ENCODE assay signal across 20 mouse cellular contexts in the genomic region with DNA sequence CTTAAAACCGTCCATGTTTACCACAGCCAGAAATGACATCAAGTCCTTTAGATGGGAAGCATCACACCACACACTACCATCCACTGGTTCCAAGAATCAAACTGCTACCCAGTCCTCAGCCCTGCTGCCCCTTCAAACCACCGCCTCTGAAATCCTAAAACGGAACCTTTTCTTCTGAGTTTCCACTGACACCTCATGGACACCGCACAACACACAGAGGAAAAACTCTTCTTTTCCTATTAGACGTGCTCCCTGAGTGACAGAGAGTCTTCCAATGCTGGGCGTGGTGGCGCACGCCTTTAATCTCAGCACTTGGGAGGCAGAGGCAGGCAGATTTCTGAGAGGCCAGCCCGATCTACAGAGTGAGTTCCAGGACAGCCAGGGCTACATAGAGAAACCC. TPM values are rescaled to one million over a fixed set of nuclear protein-coding genes. Genes with fewer than 3 reads are reported as not detected.
A peak's percentile ranks its signal among the peaks of the same experiment; 100 is the strongest.
DNase-seq lines count a peak whose midpoint lies in the region; ATAC-seq and TF ChIP-seq lines count a peak whose summit lies in the region.
"Had no signal": no experiment of that assay in that cellular context is flagged by ENCODE, and none has a peak within 500 bp of the region (broad histone marks: within the 10 kb centered on the region; RNA-seq: fewer than 3 reads in every experiment).

No protein-coding gene starts in this region.

- no peaks in the 10 kb centered on the region for H3K27me3 ChIP-seq in hindbrain, embryonic 10.5 days (ENCODE audit: insufficient read depth, poor library complexity, severe bottlenecking)
- H3K27me3 ChIP-seq in hindbrain, postnatal 0 days (ENCODE audit: insufficient read depth, low read length), result no peaks in the 10 kb centered on the region
- H3K27me3 ChIP-seq in midbrain, embryonic 10.5 days (ENCODE audit: low read depth, poor library complexity, severe bottlenecking), result no peaks in the 10 kb centered on the region
- H3K27me3 ChIP-seq in midbrain, embryonic 15.5 days (replicated peaks), result no peaks in the 10 kb centered on the region; the same call in 1 of the 2 replicates
- H3K27me3 ChIP-seq in liver, embryonic 11.5 days (replicated peaks; ENCODE audit: control insufficient read depth, insufficient read depth, low read length), result no peaks in the 10 kb centered on the region
- H3K27me3 ChIP-seq in liver, embryonic 16.5 days (ENCODE audit: control insufficient read depth, insufficient read depth, low read depth, low read length), result no peaks in the 10 kb centered on the region
- H3K27me3 ChIP-seq: limb, embryonic 15.5 days; midbrain, embryonic 12.5 days had no signal

- no peak overlapping the region for H3K4me2 ChIP-seq in hindbrain, postnatal 0 days (ENCODE audit: low read depth, low read length)
- no peak overlapping the region for H3K4me2 ChIP-seq in midbrain, embryonic 15.5 days
- peak overlapping the region; percentile 21; the same call in 1 of the 2 replicates for H3K4me2 ChIP-seq in liver, embryonic 11.5 days
- H3K4me2 ChIP-seq in liver, embryonic 16.5 days (ENCODE audit: low read depth, low read length), result peak overlapping the region; percentile 98; the same call in 1 of the 2 replicates
- H3K4me2 ChIP-seq: limb, embryonic 15.5 days had no signal

- WGBS in hindbrain, embryonic 10.5 days, result 91% methylated on average over 9 of the region's 9 CpGs
- 91% methylated on average over 9 of the region's 9 CpGs for WGBS in hindbrain, postnatal 0 days
- 91% methylated on average over 9 of the region's 9 CpGs for WGBS in midbrain, embryonic 10.5 days
- WGBS in midbrain, embryonic 15.5 days, result 92% methylated on average over 9 of the region's 9 CpGs
- 73% methylated on average over 9 of the region's 9 CpGs for WGBS in liver, embryonic 11.5 days
- WGBS in liver, embryonic 16.5 days (ENCODE audit: insufficient replicate concordance), result 74% methylated on average over 9 of the region's 9 CpGs

- H3K4me1 ChIP-seq in hindbrain, embryonic 10.5 days (replicated peaks), result peaks cover 48% of the 10 kb centered on the region
- peaks cover 9% of the 10 kb centered on the region for H3K4me1 ChIP-seq in hindbrain, postnatal 0 days (ENCODE audit: insufficient read depth, low read length)
- H3K4me1 ChIP-seq in midbrain, embryonic 10.5 days, result peaks cover 54% of the 10 kb centered on the region
- peaks cover 46% of the 10 kb centered on the region for H3K4me1 ChIP-seq in midbrain, embryonic 15.5 days
- H3K4me1 ChIP-seq in liver, embryonic 11.5 days (replicated peaks; ENCODE audit: control insufficient read depth, insufficient read depth, low read length), result peaks cover 43% of the 10 kb centered on the region
- peaks cover 48% of the 10 kb centered on the region for H3K4me1 ChIP-seq in liver, embryonic 16.5 days (ENCODE audit: control insufficient read depth, low read depth, low read length)

- peak overlapping the region; percentile 16; the same call in 1 of the 2 replicates for H3K4me3 ChIP-seq in hindbrain, embryonic 10.5 days
- H3K4me3 ChIP-seq in hindbrain, postnatal 0 days (ENCODE audit: low read length), result no peak overlapping the region
- H3K4me3 ChIP-seq in midbrain, embryonic 10.5 days, result 0 out of 2 replicates have a peak overlapping the region, but pooled peaks have one; percentile 16
- H3K4me3 ChIP-seq in midbrain, embryonic 15.5 days, result no peak overlapping the region
- no peak overlapping the region for H3K4me3 ChIP-seq in liver, embryonic 11.5 days (ENCODE audit: low read depth, low read length)
- no peak overlapping the region for H3K4me3 ChIP-seq in liver, embryonic 16.5 days (ENCODE audit: low read depth, low read length)
- H3K4me3 ChIP-seq: heart, embryonic 10.5 days; limb, embryonic 15.5 days; midbrain, embryonic 12.5 days had no signal

- DNase-seq in hindbrain, embryonic 10.5 days (ENCODE audit: low spot score), result no peak
- no peak for DNase-seq in hindbrain, postnatal 0 days (ENCODE audit: low spot score)
- DNase-seq in midbrain, embryonic 10.5 days (ENCODE audit: low spot score), result no peak
- no peak for DNase-seq in liver, embryonic 11.5 days (ENCODE audit: low spot score)
- DNase-seq in urinary bladder, postnatal 36 days (ENCODE audit: low spot score in 2 of 2), result no peak
- no peak for DNase-seq in left cerebral cortex, postnatal 36 days (ENCODE audit: low spot score in 2 of 2)
- DNase-seq: cerebellum, adult 11-12 months; cerebellum, postnatal 14 days; gastrocnemius, postnatal 25 days; kidney, adult 11 months; kidney, postnatal 10 days; right cerebral cortex, postnatal 14 days; spleen, adult 18-20 months; thymus, adult 2 months had no signal

- no peak overlapping the region for H3K9ac ChIP-seq in hindbrain, postnatal 0 days (replicated peaks; ENCODE audit: low read length)
- H3K9ac ChIP-seq in midbrain, embryonic 15.5 days, result no peak overlapping the region
- no peak overlapping the region for H3K9ac ChIP-seq in liver, embryonic 11.5 days (ENCODE audit: low read depth, low read length)
- no peak overlapping the region for H3K9ac ChIP-seq in liver, embryonic 16.5 days (ENCODE audit: low read depth, low read length)
- H3K9ac ChIP-seq: hindbrain, embryonic 14.5 days; limb, embryonic 15.5 days; midbrain, embryonic 12.5 days had no signal

- no peaks in the 10 kb centered on the region for H3K9me3 ChIP-seq in hindbrain, embryonic 10.5 days
- no peaks in the 10 kb centered on the region for H3K9me3 ChIP-seq in hindbrain, postnatal 0 days (ENCODE audit: low read length)
- no peaks in the 10 kb centered on the region for H3K9me3 ChIP-seq in midbrain, embryonic 10.5 days (replicated peaks)
- no peaks in the 10 kb centered on the region for H3K9me3 ChIP-seq in midbrain, embryonic 15.5 days
- no peaks in the 10 kb centered on the region for H3K9me3 ChIP-seq in liver, embryonic 11.5 days (ENCODE audit: control insufficient read depth, low read length)
- H3K9me3 ChIP-seq in liver, embryonic 16.5 days (replicated peaks; ENCODE audit: control insufficient read depth, low read length), result no peaks in the 10 kb centered on the region
- H3K9me3 ChIP-seq: heart, embryonic 10.5 days; limb, embryonic 15.5 days; midbrain, embryonic 12.5 days had no signal

- no peak for TF ChIP-seq CTCF in hindbrain, postnatal 0 days (IDR thresholded peaks at IDR 0.05; ENCODE audit: low read depth)

- H3K27ac ChIP-seq in hindbrain, embryonic 10.5 days, result no peak overlapping the region
- H3K27ac ChIP-seq in hindbrain, postnatal 0 days, result no peak overlapping the region
- H3K27ac ChIP-seq in midbrain, embryonic 10.5 days (replicated peaks), result no peak overlapping the region
- no peak overlapping the region for H3K27ac ChIP-seq in midbrain, embryonic 15.5 days
- H3K27ac ChIP-seq in liver, embryonic 11.5 days (ENCODE audit: low read depth, low read length), result no peak overlapping the region
- H3K27ac ChIP-seq in liver, embryonic 16.5 days (ENCODE audit: low read length), result no peak overlapping the region
- H3K27ac ChIP-seq: heart, embryonic 10.5 days; hindbrain, embryonic 14.5 days; limb, embryonic 15.5 days; midbrain, embryonic 12.5 days had no signal

- no peak for ATAC-seq in hindbrain, postnatal 0 days
- no peak for ATAC-seq in midbrain, embryonic 15.5 days (replicated peaks)
- ATAC-seq in liver, embryonic 11.5 days (replicated peaks; ENCODE audit: low FRiP score), result no peak
- no peak for ATAC-seq in liver, embryonic 16.5 days (ENCODE audit: low read depth)

- H3K36me3 ChIP-seq in hindbrain, embryonic 10.5 days, result peaks cover 6% of the 10 kb centered on the region
- H3K36me3 ChIP-seq in hindbrain, postnatal 0 days (ENCODE audit: insufficient read depth, low read length), result no peaks in the 10 kb centered on the region
- peaks cover 6% of the 10 kb centered on the region; the same call in 1 of the 2 replicates for H3K36me3 ChIP-seq in midbrain, embryonic 10.5 days
- no peaks in the 10 kb centered on the region for H3K36me3 ChIP-seq in midbrain, embryonic 15.5 days (replicated peaks)
- H3K36me3 ChIP-seq in liver, embryonic 11.5 days (ENCODE audit: control insufficient read depth, insufficient read depth, low read length), result 0 out of 2 replicates have a peak, but pooled peaks cover 4% of the 10 kb centered on the region
- H3K36me3 ChIP-seq in liver, embryonic 16.5 days (ENCODE audit: control insufficient read depth, insufficient read depth), result no peaks in the 10 kb centered on the region
- H3K36me3 ChIP-seq: limb, embryonic 15.5 days had no signal

- intact Hi-C loops in left cerebral cortex, postnatal 36 days (cut with DNase I), result no loop called here

RNA-seq across cellular contexts. Expression of a gene that starts 2.9 kb away (rescaled TPM):
- polyA plus RNA-seq in hindbrain, embryonic 10.5 days (2016; fragmentation: Nextera tagmentation; extraction: Ambion mirVana), result 34.2 and 36.6 TPM in 2 replicates
- total RNA-seq in hindbrain, postnatal 0 days (2014; rRNA removed), result 15.4 and 16.8 TPM in 2 replicates
- polyA plus RNA-seq in hindbrain, postnatal 0 days (2015; fragmentation: Nextera tagmentation; extraction: Ambion mirVana), result 16.0 and 16.8 TPM in 2 replicates
- polyA plus RNA-seq in midbrain, embryonic 10.5 days (2016; fragmentation: Nextera tagmentation; extraction: Ambion mirVana), result 34.6 and 35.7 TPM in 2 replicates
- polyA plus RNA-seq in midbrain, embryonic 15.5 days (2015; fragmentation: Nextera tagmentation; extraction: Ambion mirVana), result 27.8 and 30.1 TPM in 2 replicates
- 34.7 and 38.4 TPM in 2 replicates for polyA plus RNA-seq in liver, embryonic 11.5 days (2014; fragmentation: Nextera tagmentation; extraction: Ambion mirVana)
- polyA plus RNA-seq in liver, embryonic 16.5 days (2015; fragmentation: Nextera tagmentation; extraction: Ambion mirVana), result 7.7 and 7.9 TPM in 2 replicates
- 10 to 100 TPM; 35.0 to 58.2 TPM for total RNA-seq in left cerebral cortex, postnatal 36 days (2021)

Comparison
In these comparisons a context has a peak if more than half of its experiments do, and no peak if none do; other contexts are left out.
1. H3K4me3 ChIP-seq: peak in hindbrain, embryonic 10.5 days (single experiment) and midbrain, embryonic 10.5 days (single experiment); none in hindbrain, postnatal 0 days (single experiment), midbrain, embryonic 15.5 days (single experiment), liver, embryonic 11.5 days (single experiment) and liver, embryonic 16.5 days (single experiment).
2. H3K4me2 ChIP-seq: peak in liver, embryonic 11.5 days (single experiment) and liver, embryonic 16.5 days (single experiment); none in hindbrain, postnatal 0 days (single experiment) and midbrain, embryonic 15.5 days (single experiment).